Mouse (Mus musculus) cerebellum, adult (tissue): Measurements from ENCODE around the gene Clrn3.

Experiments used
- ATAC-seq: cut with Nextera tagmentation; 2 replicates; pipeline ENCODE4 v1.9.2; 2017; ENCODE audit warnings: mild to moderate bottlenecking, moderate library complexity, mixed read lengths; ENCODE audit not compliant: insufficient number of reproducible peaks, low FRiP score, low TSS enrichment

Gene Clrn3

GRCm38 (mm10) chr7:135490500-135490886 lies 38.0 kb downstream of the Clrn3 start:
- no peak for ATAC-seq

DNA sequence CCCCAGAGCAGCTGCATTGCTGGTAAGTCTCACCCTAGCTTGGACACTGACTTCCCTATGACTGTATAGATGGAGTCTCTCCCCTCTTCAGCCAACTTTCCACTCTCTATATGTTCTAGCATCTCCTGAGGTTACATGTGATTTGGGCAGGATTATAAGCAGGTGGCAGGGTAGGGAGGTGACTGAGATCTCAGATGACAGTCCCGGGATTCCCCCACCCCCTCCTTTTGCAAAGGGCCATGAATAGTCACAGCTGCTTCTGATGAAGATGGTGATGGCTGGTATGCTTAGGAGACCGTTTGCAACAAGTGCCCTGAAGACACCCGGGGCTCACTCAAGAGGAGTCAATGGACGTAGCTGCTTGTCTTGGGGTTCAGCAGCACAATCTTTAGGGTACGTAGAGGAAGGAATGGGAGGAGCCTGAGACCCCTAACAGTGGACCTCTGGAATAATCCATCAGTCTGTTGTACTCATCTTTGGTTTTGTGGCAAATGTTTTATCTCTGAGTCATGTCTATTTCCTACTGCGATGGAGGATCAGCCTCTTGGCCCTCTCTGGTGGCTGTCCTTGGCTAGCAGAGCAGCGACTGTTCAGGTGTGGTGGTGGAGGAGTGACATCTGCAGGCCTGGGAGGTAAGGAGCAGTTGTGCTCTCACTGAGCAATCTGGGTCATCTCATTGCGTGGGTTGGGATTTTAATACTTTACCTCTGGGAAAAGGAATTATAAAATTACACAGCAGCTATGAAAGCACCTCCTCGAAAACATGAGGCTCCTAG lies 38.5 kb downstream of the Clrn3 start:
- ATAC-seq = no peak

GRCm38 (mm10) chr7:135488214-135488810 lies 40.1 kb downstream of the Clrn3 start:
- ATAC-seq = no peak

DNA sequence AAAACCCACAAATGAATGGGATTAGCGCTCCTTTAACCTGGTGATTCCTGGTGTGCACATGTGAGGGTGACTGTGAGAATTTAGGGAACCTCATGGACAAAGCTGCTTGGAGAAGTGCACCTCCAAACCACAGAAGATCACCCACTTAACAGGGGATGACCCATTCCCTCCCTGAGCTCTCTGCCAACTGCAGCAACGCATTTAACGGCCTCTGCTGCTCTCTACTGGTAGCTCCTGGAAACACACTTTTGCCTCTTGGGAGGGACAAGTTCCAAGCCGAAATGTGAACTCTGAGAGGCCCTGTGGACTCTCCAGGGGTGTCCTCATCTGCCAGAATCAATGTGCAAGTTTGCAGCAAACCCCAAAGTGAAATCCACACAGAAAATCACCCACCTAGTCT lies 41.0 kb downstream of the Clrn3 start:
- ATAC-seq = 0 out of 2 replicates have a peak, but pooled peaks have one; percentile 36

GRCm38 (mm10) chr7:135486645-135487382 lies 41.6 kb downstream of the Clrn3 start:
- no peak for ATAC-seq

DNA sequence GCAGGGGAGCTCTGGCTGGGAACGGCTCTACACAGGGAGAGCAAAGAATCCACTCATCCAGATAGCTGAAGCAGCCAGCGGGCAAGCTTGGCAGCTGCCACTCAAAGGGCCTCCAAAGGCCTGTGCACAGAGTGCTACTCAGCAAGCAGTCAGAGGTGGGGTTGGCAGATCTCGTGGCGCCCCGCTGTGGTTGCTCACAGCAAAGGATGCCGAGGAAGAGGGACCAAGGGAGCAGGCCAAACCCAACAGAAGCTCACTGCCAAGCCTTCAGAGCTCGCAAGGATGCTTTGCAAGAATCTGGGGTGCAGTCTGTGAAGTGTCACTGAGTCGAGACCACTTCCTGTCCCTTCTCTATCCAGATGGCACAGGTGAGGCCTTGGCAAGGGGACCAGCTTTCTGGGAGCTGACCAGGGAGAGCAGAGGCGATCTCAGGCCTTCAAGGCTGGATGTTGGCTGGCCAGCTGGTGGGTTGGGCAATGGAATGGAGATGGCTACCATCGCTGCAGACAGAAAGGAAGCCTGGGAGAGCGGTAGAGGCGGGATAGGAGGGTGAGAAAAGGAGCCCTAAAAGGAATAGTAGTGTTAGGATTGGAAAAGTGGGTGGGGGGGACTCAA lies 42.6 kb downstream of the Clrn3 start:
- ATAC-seq = peak; percentile 42

DNA sequence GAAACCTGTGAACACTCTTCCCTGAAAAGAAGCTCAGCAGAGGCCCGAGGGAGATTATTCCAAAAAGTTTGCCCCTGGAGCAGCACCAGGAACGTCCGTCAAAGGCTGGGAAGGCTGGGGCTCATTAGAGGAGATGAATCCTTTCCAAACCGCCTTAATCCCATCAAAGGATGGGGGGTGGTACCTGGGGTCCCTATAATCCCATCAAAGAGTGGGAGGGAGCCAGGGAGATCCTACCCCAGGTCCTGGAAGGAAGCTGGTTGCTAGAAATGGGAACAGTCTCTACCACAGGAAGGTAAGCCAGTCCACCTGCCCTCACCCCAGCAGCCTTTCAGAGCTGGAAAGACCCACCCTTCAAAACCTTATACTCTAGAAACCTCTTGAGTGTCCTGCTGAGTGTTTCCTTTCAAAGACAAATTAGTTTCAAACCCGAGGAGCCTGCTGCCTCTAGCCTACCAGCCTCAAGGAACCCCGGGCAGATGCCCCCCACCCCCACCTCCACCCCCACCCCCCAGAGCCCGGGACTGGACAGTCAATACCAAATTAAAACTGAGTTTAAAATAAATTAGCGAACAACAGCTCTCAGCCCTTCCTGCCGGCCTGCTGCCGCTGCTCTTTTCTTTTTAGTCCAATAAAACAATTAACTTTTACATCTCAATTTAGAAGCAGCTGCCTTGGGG lies 43.2 kb downstream of the Clrn3 start:
- no peak for ATAC-seq

DNA sequence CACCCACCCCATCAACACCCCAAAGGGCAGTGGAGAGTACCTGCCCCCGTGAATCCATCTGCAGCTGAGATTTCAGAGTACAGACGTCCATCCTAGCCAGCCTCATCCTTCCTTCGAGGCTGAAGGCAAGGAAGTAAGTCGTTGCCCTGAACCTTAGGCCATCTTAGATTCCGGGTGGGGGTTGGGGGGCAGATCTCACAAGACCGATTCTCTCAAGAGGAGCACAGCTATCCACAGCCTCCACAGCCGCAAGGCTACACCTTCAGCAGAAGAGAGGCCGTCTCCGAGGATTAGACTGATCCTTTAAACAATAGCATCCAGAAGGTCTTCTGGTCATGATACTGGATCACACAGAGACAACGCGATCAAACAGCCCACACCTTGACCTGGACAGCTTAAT lies 44.1 kb downstream of the Clrn3 start:
- ATAC-seq = no peak

- no peak for ATAC-seq
These were observed 44.7 kb downstream of the Clrn3 start for GRCm38 (mm10) chr7:135483751-135484150.

- no peak for ATAC-seq
These were observed 47.3 kb downstream of the Clrn3 start for GRCm38 (mm10) chr7:135481150-135481549.

- no peak for ATAC-seq
These were observed 48.5 kb downstream of the Clrn3 start for GRCm38 (mm10) chr7:135479912-135480311.

- no peak for ATAC-seq
These were observed 49.1 kb downstream of the Clrn3 start for GRCm38 (mm10) chr7:135479322-135479880.

DNA sequence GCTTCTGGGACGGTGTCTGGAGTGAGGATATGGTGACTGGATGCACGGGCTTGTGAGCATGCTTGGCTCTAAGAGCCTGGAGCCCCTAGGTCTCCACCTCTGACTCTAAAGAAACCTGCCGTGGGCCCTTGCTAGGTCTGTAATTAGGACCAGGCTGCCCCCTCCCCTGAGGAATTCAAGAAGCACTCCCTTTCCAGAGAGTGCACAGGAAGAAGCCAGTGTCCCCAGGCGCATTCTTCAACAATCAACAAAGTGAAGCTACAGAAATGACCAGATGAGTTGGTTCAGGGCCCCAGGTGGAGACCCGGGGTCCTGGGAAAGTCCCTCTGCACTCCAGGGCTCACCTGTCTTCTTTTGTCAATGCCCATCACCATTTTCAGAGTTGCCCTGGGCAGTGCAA lies 51.2 kb downstream of the Clrn3 start:
- ATAC-seq = no peak

DNA sequence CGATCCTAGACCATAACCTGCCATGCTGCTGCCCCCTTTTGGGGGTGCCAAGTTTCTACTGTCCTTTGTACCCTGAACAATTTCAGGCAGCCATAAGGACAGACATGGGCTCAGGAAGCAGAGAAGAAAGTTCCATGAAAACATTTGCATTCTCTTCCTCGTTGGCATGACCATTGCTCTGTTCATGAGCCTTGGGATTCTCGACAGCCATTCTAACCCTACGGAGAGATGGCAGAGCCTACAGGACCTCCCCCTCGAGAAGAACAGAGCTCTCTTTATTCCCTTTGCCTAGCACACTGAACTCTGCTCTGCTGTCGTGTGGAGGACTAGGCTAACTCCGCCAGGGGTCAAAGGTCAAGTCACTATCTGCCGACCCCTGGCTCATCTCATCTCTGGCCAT lies 52.5 kb downstream of the Clrn3 start:
- ATAC-seq = no peak

DNA sequence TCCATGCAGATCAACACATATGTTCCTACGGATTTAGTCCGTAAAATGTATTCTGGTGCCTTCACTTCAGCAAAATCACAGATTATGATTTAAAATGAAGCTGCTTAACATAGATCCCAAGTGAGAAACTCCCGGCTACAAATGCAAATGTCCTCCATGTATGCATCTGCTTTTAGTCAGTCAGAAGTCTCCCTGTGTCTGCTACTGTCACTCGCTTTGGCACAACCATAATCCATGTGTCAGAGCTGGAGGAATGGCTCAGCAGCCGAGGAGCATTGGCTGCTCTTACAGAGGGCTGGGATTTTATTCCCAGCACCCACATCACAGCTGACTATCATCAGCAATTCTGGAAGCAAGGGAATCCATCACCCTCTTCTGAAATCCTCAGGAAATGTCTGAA lies 58.1 kb downstream of the Clrn3 start:
- ATAC-seq = no peak

GRCm38 (mm10) chr7:135468631-135469030 lies 59.8 kb downstream of the Clrn3 start:
- ATAC-seq = no peak

- no peak for ATAC-seq
These were observed 63.2 kb downstream of the Clrn3 start for GRCm38 (mm10) chr7:135465293-135465692.

DNA sequence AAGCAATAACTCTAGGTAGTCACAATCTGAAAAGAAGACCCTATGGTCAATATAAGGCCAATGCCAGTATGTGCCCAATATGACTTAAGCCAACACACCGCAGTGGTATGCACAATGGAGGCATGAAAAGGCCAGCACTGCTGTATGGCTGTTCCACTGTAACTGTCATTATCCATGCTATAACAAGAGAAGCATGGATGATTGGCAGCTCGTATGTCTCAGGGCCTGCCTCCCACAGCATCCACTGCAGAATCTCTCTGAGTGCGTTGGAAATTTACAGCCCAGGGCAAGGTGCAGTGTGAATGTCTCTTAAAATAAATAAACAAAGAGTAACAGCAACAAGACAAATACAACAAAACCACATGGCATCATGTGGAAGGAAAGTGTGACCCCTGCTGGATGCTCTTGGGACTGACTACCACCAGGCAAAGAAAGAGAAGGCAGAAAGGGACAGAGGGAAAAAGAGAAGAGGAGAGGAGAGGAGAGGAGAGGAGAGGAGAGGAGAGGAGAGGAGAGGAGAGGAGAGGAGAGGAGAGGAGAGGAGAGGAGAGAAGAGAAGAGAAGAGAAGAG lies 63.7 kb downstream of the Clrn3 start:
- ATAC-seq = no peak
